Mouse (Mus musculus) cerebellum, adult 2 months (tissue): Measurements from ENCODE around the gene Aatk.

Experiments used
- CTCF ChIP-seq: fragments of 200-500 bp; IDR thresholded peaks from 2 replicates; pipeline ENCODE4 v1.5.1; 2011; ENCODE audit warnings: low read depth, mild to moderate bottlenecking, control low read depth, low read length, moderate library complexity, borderline replicate concordance; ENCODE audit not compliant: insufficient read depth
- POLR2A ChIP-seq: fragments of 200-500 bp; IDR thresholded peaks from 2 replicates; pipeline ENCODE4 v1.6.1; 2011; ENCODE audit warnings: low read length, control low read depth, borderline replicate concordance; ENCODE audit not compliant: insufficient read depth

DNA sequence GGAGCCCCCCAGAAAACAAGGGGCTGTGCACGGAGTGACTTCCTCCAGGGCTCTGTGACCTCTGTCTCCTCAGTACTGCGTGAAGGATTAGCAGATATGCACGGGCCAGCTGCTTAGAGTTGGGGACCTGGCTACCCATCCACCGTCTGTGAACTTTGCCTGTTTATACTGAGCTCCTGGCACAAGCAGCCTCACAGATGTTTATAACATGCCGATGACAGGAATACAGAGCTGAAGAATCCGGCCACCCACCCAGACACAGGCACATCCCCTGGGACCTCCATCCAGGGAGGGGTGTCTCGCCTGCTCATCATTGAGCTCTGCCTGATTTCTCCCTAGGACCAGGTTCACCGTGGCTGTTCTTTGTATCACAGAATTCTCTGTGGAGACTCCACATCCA, 14.9 kb downstream of the Aatk start:
- TF ChIP-seq POLR2A, result no peak
- no peak for TF ChIP-seq CTCF
